Mouse (Mus musculus) kidney, postnatal 25 days (tissue): ENCODE measurements at regions not wholly inside any gene's neighbourhood (a gene's known extent, or its start where the extent isn't known, plus 50 kb on each side); places are given as distances from the start of the nearest gene placed in this dataset.

ENCODE experiments used
- DNase-seq, 2 experiments: peaks; one replicate each; pipeline ENCODE4 v3.0.0; 2021; ENCODE audit warnings: mixed read lengths in 2 of 2

DNA sequence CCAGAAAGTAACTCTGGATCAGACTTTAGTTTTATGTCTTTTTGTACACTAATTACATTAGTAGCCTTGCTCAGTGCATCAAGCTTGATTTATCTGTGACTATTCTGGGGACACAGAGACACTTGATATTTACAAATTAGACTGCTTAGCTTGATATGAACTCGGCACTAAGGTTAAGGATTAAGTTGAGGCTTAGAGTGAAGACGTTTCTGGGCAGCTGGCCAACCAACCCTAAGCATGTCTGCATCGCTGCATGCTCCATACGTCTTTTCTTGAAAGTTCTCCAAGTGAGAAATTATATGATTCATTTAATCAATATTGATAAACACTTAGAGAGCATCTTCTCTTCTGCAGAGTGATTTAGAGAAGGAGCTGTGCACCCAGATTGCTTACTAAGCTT, 352.6 kb upstream of the Slitrk1 start:
- DNase-seq = no peak

DNA sequence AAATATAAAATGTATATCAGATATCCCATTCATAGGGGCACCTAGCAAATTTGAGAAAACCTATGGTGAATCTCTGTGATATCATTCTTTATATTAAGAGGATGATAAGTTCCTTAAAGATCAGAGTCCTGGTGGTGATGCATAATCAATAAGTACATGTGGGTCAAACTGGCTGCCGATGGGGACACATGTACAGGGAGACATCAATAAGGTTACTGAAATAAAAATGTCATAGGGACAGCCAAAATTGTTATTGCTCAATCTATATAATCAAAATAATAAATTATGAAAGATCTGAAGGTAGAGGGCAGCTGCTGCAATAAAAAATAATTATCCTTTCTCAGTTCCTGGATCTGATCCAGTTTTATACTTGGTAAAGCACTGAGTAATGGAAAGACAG, 348.0 kb upstream of the Slitrk1 start:
- DNase-seq = no peak

- peak in 1 of 2 experiments; percentile 23 for DNase-seq
Observed at GRCm38 (mm10) chr14:109214848-109215247, 300.9 kb upstream of the Slitrk1 start.

GRCm38 (mm10) chr14:109180029-109180585, 266.1 kb upstream of the Slitrk1 start:
- DNase-seq = no peak

DNA sequence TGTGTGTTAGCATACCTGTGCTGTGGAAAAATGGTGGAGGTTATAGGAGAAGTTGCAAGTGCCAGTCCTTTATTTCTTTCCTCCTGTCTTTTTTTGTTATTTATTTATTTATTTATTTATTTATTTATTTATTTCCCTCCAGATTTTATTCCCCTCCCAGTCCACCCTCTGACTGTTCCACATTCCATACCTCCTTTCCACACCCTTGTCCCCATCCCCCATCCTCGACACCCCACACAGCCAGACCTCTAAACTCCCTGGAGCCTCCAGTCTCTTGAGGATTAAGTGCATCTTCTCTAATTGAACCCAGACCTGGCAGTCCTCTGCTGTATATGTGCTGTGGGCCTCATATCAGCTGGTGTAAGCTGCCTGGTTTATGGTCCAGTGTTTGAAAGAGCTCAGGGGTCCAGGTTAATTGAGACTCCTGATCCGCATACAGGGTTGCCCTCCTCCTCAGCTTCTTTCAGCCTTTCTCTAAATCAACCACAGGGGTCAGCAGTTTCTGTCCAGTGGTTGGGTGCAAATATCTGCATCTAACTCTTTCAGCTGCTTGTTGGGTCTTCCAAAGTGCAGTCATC, 262.7 kb upstream of the Slitrk1 start:
- DNase-seq = no peak

DNA sequence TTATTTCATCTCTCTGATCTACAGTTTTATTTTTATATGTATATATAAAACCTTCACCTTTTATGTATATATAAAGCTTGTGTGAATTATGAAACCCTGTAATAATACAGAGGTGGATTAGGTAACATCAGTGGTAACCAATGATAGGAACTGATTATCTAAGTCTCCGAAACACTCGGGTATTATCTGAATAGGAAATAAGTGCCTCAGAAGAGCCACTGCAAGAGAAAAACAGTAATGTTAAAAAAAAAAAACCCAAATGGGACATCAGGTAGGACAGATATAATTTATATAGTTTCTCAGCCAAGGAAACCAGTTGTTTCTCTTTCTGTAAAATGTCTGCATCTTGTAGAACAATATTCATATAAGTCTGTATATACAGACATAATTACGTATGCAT, 261.9 kb upstream of the Slitrk1 start:
- DNase-seq = no peak
